Mouse (Mus musculus): ENCODE data around the gene Pisd. TPM values are rescaled to one million over a fixed set of nuclear protein-coding genes. Genes with fewer than 3 reads are reported as not detected.
"Not testable (repeated sequence)": the region's sequence is repeated elsewhere in the genome, so short reads cannot be mapped to it uniquely, and the experiment has no call there.

Pisd gene
- total RNA-seq (2021), result 10 to 100 TPM; 19.1 to 20.5 TPM
- long read RNA-seq, experiment 1, transcript Pisd-201 (8 exons, 2,183 nt), result major isoform, 50 of 91 reads
- long read RNA-seq, experiment 1, partial matches to known transcripts, result 2 of 91 reads
- long read RNA-seq, experiment 1, other reads (novel, unspliced or antisense), result 38 of 91 reads
- long read RNA-seq, experiment 2, transcript Pisd-201 (8 exons, 2,183 nt), result major isoform, 55 of 91 reads
- long read RNA-seq, experiment 2, partial matches to known transcripts, result 0 of 91 reads
- long read RNA-seq, experiment 2, other reads (novel, unspliced or antisense), result 36 of 91 reads

DNA sequence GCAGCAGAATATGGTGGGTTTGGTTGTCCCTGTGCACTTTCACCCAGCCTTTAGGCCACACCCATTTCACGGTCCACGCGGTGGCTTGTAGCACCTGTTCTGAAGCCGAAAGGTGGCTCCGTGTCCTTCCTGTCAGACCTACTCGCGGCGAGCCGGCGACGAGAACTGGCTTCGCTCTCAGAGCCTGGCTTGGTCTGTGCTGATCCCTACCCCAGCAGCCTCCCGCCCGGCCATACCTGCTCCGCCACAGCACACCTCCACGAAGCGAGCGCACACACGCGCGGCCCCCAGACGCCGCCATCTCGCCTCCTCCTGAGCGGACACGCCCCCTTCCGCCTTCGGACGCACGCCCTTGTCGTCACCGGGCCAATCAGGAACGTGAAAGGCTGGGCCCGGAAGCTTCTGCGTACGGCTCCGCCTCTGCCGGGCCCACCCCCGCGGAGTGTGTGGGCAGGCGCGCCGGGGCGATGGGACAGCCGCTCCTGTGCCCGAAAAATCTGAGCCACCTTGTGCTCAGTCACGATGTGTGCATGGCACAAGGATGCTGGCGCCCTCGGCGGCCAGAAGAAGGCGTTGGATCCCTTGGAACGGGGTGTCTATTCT, at the start of gene Pisd:
Gene Pisd, minus strand, starts transcription at position 334 of the 603 bp plus-strand sequence.
- DNase-seq, result peak; percentile 95
- intact Hi-C loops (cut with DNase I; ENCODE audit: low total_unique reads), result loop anchor here (10.0 kb wide), 1 partner anchor 69 kb away; the partner anchor contains the start of gene Prr14l

DNA sequence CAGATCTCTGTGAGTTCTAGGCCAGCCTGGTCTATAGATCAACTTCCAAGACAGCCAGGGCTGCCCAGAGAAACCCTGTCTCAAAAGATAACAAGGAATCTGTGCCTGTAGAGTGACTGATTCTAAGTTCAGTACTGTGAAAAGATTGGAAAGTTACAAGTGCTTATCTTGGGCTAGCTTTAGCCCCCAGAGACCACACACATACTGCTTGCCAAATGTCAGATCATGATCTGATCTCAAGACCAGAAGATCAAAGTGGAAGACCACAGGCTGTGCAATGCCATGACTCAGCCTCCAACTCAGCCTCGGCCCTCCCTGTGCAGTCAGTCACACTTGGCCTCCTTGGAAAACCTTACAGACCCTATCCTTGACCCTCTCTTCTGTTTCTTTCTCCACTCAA, 49.1 kb upstream of the Pisd start:
- DNase-seq, result no peak
- intact Hi-C loops (cut with DNase I; ENCODE audit: low total_unique reads), result no loop called here

DNA sequence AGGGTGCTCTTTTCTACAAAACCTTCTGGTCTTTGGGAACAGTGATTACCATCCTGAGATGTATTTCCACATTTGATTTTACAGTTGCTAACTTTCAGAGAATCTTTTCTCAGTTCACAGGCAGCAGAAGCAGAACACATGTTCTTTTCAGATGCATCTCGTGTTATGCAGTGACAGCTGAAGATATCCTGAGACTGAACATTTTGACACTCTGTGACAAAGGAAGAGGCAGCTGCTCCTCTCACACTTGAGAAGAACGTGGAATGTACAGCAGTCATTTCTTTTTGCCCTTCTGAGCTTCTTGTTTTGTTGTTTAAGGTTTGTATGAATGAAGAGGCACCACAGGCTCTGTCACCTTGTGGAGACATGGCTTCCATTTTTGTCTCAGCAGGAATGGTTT, 44.6 kb upstream of the Pisd start:
- DNase-seq, result no peak
- intact Hi-C loops (cut with DNase I; ENCODE audit: low total_unique reads), result no loop called here

DNA sequence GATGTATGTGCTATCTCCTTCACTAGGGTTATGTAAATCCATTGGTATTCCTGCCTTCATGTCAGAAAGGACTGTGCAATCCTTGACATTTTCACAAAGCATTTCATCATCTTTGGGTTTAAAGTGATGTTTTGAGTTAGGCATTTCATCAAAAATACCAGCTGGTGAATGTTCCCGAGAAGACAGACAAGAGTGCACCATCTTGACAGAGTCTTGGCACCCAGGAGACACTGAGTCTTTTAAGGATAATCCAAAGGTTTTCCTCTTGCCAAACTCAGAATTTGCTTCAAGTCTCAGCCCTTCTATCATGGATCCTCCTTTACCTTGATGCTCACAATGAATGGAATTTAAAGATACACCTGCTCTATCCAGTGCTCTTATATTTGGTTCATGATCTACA, 43.3 kb upstream of the Pisd start:
- intact Hi-C loops (cut with DNase I; ENCODE audit: low total_unique reads); DNase-seq: not testable (repeated sequence)

DNA sequence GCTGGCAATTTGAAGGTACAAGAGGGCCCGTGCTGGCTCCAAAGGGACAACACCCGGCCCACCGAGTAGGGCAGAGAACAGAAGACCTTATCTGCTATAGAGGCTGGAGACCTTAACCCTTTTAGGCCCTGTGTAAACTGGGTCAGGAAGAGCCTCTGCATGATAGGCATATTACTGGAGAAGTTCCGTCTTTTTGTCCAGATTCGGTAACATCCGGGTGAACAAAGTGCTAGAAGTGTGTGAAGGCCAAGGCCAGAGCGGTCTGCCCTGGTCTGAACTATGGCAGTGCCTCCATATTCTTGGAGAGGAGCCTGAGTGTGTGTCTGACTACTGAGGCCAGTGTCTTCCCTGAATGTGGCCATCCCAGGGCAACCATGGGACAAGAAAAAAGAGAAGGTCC, 41.6 kb upstream of the Pisd start, which contains the start of gene Gm20671:
Gene Gm20671, minus strand, starts transcription at position 101 of the 400 bp plus-strand sequence.
- no peak for DNase-seq
- intact Hi-C loops (cut with DNase I; ENCODE audit: low total_unique reads), result no loop called here

DNA sequence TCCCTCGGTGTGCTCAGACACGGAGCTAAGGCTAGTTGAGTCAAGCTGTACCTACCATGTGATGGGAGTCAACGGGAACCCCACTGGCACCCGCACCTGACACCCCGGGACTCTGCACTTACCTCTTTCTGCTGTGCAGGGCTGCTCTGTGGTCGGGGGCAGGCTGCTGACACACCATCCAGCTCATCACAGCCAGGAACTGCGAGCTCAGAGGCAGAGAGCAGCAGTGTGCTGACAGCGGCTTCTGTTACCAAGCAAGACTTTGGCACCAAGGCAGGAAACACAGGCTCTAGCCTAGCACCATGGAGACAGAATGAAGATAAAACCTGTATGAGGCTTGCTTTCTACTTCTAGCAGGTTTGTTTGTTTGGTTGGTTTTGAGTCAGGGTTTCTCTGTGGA, 35.0 kb upstream of the Pisd start:
- no peak for DNase-seq
- intact Hi-C loops (cut with DNase I; ENCODE audit: low total_unique reads), result no loop called here

DNA sequence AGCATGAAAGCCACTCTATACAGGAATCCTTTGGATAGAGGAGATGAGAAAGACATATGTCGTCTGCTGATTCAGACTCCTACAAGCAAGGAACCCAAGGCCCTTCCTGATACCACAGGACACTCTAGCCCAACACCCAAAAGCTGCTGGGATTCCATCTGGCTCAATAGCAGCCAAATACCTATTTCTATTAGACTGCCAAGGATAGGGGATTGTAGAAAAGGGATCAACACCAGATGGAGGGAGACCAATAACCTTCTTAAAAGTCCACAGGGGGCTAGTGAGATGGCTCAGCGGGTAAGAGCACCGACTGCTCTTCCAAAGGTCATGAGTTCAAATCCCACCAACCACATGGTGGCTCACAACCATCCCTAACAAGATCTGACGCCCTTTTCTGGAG, 29.9 kb upstream of the Pisd start:
- intact Hi-C loops (cut with DNase I; ENCODE audit: low total_unique reads), result no loop called here
- DNase-seq, result no peak

DNA sequence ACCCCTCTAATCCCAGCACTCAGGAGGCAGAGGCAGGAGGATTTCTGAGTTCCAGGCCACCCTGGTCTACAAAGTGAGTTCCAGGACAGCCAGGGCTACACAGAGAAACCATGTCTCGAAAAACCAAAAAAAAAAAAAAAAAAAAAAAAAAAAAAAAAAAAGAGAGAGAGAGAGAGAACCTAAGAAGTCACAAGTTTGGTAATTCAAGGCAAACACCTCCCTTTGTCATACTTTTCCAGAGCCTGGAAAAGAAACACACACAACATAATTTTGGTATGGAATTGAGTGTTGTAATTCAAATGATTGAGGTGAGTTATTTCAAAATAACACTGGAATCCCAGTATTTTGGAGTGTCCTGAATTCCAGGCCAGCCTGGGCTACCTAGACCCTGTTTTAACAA, 1.0 kb upstream of the Pisd start:
- intact Hi-C loops (cut with DNase I; ENCODE audit: low total_unique reads), result loop anchor here (10.0 kb wide), 1 partner anchor 68 kb away; the partner anchor contains the start of gene Prr14l
- not testable (repeated sequence) for DNase-seq

DNA sequence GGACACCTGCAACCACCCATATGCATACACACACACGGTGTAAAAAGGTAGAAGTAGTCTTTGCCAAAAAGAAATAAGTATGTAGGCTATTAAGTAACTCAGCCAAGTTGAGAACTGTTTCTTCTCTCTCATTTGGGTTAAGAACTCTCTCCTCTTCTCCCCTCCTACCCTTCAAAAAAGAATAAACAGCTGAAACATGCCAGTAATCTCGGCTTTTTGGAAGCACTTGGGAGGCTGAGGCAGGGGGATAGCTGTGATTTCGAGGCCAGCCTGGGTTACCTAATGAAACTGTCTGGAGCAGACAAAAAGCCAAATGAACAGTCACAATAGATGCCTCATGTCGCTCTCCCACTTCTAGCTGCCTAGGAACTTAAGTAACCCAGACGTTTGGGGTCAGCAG, 720 bp downstream of the Pisd start:
- no peak for DNase-seq
- intact Hi-C loops (cut with DNase I; ENCODE audit: low total_unique reads), result loop anchor here (10.0 kb wide), 1 partner anchor 70 kb away; the partner anchor contains the start of gene Prr14l

DNA sequence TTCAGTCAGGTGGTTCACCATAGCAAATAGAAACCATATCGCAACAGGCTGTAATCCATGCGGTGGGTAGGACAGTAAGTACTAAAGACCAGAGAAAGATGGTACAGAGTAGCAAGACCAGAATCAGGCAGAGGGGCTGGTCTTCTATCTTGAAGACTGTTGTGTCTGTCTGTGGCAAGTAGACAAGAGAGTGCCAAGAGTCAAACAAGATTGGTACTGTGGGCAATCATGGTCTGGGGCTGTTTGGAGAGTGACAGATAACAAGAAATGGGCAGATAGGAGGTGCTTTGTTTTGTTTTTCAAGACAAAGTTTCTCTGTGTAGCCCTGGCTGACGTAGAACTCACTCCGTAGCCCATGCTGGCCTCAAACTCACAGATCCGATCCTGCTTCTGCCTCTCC, 3.9 kb downstream of the Pisd start:
- intact Hi-C loops (cut with DNase I; ENCODE audit: low total_unique reads), result loop anchor here (10.0 kb wide), 1 partner anchor 73 kb away; the partner anchor contains the start of gene Prr14l
- DNase-seq, result no peak

DNA sequence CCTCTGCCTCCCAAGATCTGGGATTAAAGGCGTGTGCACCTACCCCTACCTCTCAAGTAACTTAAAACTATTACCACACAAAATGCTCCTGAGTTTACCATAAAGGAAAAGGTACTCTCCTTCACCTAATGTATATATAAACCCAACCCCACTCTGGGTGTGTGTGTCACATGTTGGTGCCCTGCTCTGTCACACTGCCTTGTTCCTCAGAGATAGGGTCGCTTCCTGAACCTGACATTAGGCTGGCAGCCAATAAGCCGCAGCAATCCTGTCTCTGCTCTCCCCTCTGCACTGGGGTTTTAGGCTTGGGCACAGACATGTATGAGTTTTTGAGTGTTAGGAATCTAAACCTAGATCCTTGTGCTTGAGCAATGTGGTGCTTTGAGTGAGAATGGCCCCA, 7.3 kb downstream of the Pisd start:
- no peak for DNase-seq
- intact Hi-C loops (cut with DNase I; ENCODE audit: low total_unique reads), result no loop called here

DNA sequence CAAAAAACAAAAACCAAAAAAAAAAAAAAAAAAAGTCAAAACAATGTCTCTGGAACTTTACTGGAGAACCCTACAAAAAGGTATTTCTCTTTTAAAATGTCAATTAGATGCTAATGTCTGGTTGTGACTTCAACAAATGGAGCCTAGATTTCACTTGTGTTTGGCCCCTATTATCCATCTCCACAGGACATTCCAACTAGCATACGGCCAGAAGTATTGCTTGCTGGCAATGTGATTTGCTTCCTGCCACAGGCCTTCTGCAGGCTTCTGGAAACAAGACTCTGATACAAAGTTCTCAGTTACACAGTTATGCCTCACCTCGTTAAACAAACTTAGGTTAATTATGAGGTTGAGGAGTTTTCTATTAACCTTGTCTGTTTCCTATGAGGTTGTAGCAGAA, 13.1 kb downstream of the Pisd start:
- intact Hi-C loops (cut with DNase I; ENCODE audit: low total_unique reads), result no loop called here
- DNase-seq, result no peak

DNA sequence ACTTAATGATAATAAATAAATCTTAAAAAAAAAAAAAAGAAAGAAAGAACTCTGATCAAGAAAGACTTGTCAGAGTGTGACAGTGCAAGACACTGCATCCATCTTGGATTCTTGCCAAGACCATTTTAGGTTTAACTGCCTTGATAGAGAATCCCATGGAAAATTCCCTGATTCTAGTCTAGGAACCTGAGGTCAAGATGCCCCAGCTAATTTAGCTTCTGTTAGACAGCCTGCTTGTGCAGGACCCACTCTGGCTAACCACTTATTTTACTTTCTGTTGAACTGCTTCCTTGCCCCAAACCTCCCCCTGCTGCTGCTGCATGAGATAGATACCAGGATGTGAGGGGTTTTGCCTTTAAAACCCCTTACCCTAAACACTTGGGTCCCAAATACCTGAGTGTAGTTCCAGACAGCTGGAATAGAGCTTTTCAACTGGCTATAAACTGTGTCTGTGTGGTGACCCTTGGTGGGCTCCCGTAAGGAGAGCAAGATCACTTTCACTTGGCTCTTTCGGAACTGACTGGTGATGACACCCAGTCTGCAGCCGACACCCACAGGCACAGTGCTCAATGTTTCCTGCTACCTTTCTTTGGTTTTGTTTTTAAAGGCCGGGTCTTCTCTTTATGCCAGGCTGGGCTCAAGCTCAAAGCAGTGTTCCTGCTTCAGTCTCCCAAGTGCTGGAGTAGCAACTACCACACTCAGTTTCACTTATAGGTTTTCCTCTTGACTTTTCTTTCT, 17.6 kb downstream of the Pisd start:
- no peak for DNase-seq
- intact Hi-C loops (cut with DNase I; ENCODE audit: low total_unique reads), result no loop called here

DNA sequence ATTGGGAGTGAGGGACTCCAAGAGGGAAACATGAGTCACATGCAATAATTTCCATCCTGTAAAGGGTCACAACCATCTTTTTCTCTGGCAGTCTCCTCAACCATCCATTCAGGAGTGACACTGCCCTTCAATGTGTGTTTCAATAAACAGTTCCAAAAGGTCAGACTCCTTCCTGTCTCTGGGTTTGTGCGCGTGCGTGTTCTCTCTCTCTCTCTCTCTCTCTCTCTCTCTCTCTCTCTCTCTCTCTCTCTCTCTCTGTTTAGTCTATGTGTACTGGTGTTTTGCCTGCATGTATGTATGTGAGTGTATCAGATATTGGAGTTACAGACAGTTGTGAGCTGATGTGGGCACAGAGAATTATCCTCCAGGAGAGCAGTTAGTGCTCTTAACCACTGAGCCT, 18.4 kb downstream of the Pisd start:
- no peak for DNase-seq
- intact Hi-C loops (cut with DNase I; ENCODE audit: low total_unique reads), result no loop called here

DNA sequence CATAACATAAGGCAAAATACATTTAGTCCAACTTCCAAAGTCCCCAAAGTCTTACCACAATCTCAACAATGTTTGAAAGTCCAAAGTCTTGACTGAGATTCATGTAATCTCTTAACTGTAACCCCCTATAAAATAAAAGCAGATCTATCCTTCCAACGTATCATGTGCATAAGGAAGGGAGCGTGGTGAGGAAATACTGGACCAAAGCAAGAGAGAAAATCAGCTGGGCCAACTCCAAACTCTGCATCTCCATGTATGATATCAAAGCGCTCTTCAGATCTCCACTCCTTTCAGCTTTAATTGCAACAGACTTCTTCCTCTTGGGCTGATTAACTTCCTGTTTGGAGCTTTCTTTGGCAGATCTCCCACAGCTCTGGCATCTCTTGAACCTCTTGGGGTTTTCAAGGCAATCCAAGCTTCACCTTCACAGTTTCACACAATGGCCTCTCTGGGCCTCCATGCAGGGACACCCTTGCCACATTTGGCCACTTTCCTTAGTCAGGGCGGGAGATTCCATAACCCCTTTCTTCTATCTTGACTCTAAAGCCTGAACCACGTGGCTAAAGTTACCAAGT, 23.8 kb downstream of the Pisd start:
- no peak for DNase-seq
- intact Hi-C loops (cut with DNase I; ENCODE audit: low total_unique reads), result no loop called here

DNA sequence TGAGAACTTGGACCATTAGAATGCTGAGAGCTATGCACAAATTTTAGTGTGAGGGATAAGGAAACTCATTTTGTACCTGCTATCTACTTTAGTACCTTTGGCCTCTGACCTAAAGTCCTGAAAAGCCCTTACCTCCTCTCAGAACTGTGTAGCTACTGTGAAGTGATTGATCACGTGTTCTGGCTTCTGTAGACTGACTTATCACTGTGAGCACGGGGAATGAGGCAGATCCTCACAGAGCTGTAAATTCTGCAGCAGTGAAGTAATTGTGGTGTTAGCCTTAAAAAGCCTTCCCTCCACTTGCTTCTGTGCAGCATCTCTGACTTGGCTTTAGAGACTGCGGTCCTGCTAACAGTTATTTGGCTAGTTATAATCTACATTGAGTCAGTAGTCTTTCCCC, 24.7 kb downstream of the Pisd start:
- DNase-seq, result no peak
- intact Hi-C loops (cut with DNase I; ENCODE audit: low total_unique reads), result no loop called here

DNA sequence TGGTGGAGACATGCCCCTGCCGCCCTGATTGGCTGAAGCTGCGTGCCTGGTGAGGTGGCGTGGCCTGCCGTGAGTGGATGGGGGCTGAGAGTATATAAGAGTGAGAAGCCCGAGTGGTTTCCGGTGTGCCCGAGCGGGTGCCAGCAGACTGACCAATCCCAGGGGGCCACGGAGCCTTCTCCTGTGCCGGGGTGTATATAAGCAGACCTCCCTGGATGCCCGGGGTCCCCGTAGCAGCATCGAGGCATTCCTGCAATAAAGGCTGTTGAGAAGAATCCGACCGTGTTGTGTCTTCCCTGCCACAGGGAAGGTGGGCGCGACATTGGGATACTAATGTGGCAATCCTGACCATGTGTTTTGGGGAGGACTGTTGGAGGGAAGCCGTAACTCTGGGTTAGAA, 25.1 kb downstream of the Pisd start:
- DNase-seq; intact Hi-C loops (cut with DNase I; ENCODE audit: low total_unique reads): not testable (repeated sequence)

DNA sequence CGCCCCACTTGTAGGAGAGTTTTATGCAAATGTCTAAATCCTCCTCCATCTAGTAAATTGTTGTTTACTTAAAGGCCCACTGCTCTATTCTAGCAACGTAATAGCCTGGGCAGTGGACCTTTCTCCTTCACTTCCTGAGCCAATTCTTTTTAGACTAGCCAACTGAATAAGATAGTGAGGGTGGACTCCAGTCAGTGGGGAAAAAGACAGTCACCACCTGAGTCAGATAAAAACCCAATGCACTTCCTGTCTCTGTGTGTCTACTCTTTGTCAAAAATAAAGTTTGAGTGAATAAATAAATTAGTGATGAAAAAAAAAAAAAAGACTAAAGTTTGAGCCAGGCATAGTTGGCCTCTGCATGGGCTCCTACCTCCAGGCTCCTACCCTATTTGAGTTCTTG, 25.8 kb downstream of the Pisd start:
- intact Hi-C loops (cut with DNase I; ENCODE audit: low total_unique reads), result no loop called here
- DNase-seq, result no peak

DNA sequence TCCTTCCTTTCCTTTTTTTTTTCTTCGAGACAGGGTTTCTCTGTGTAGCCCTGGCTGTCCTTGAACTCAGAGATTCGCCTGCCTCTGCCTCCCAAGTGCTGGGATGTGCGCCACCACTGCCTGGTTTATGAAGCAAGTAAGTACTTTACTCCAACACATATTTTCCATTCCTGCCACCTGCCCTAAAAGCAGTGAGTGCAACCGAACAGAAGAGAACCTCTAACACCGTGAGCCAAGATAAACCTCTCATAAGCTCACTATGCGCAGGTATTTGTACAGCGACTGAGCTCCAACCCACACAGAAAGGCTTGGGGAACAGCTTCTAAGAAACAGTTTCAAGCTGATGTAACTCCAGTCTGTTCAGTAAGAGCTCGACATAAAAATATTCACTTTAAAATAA, 29.3 kb downstream of the Pisd start:
- intact Hi-C loops (cut with DNase I; ENCODE audit: low total_unique reads), result no loop called here
- DNase-seq, result no peak

DNA sequence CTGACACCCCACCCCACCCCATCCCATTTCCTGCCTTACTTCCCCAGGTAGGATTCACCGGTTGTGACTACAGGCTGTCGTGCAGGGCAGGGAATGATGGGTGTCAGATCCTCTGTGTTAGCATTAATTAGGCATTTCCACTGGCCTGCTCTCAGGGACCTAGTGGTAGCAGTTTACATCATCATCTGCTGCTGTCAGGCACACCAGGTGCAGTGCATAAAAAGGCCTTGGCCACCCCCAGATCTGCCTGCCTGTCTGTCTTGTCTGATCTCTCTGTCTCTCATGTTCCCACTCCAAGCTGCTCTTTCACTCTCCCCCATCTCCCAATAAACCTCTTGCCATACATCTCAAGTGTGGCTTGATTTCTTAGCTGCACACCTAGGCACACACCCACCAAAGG, 33.7 kb downstream of the Pisd start:
- intact Hi-C loops (cut with DNase I; ENCODE audit: low total_unique reads), result loop anchor here (5.0 kb wide), 1 partner anchor 34 kb away; no protein-coding TSS in a partner anchor
- no peak for DNase-seq
